Mouse (Mus musculus) hindbrain, embryonic 16.5 days (tissue): Measurements from ENCODE around the gene Pon3. TPM values are rescaled to one million over a fixed set of nuclear protein-coding genes. Genes with fewer than 3 reads are reported as not detected.

ENCODE experiments used
- ATAC-seq: fragments of 200-750 bp; cut with Nextera tagmentation; 2 replicates; pipeline ENCODE4 v1.8.0; 2017; ENCODE audit warnings: moderate TSS enrichment, moderate library complexity
- H3K27ac ChIP-seq: fragments of 300-500 bp; sonication (generic); 2 replicates; pipeline ENCODE4 v1.5.1; 2014; ENCODE audit warnings: low read depth, mild to moderate bottlenecking, control low read depth, low read length, moderate library complexity
- H3K27me3 ChIP-seq: fragments of 300-500 bp; sonication (generic); replicated peaks from 2 replicates; pipeline ENCODE4 v1.6.1; 2014; ENCODE audit warnings: low read length; ENCODE audit not compliant: control insufficient read depth, insufficient read depth
- H3K36me3 ChIP-seq: fragments of 300-500 bp; sonication (generic); 2 replicates; pipeline ENCODE4 v1.6.1; 2014; ENCODE audit warnings: mild to moderate bottlenecking, low read length, moderate library complexity, mixed read lengths; ENCODE audit not compliant: control insufficient read depth, insufficient read depth
- H3K4me1 ChIP-seq: fragments of 300-500 bp; sonication (generic); 2 replicates; pipeline ENCODE4 v1.6.1; 2014; ENCODE audit warnings: low read depth, low read length; ENCODE audit not compliant: control insufficient read depth, insufficient read depth
- H3K4me2 ChIP-seq: fragments of 300-500 bp; sonication (generic); 2 replicates; pipeline ENCODE4 v1.6.1; 2014; ENCODE audit warnings: mild to moderate bottlenecking, low read length, control low read depth, moderate library complexity
- H3K4me3 ChIP-seq: fragments of 300-500 bp; sonication (generic); 2 replicates; pipeline ENCODE4 v1.5.1; 2014; ENCODE audit warnings: mild to moderate bottlenecking, low read length, control low read depth, moderate library complexity
- H3K9ac ChIP-seq: fragments of 300-500 bp; sonication (generic); 2 replicates; pipeline ENCODE4 v1.6.1; 2014; ENCODE audit warnings: low read depth, mild to moderate bottlenecking, control low read depth, low read length, moderate library complexity
- H3K9me3 ChIP-seq: fragments of 300-500 bp; sonication (generic); 2 replicates; pipeline ENCODE4 v1.6.1; 2014; ENCODE audit warnings: mild to moderate bottlenecking, low read length, moderate library complexity; ENCODE audit not compliant: control insufficient read depth
- WGBS: fragments of 180-500 bp; shearing (Covaris S2); extraction: QIAGEN DNeasy Blood & Tissue Kit; methylation state at CpG from one replicate; pipeline ENCODE4 v1.1.7; 2014; 5-methylcytosine and 5-hydroxymethylcytosine counted together
- polyA plus RNA-seq: library from polyadenylated mRNA; unstranded; fragments of >200 nt; fragmentation: Nextera tagmentation; extraction: Ambion mirVana; gene quantifications from 2 replicates; pipeline ENCODE4 v1.2.1, GENCODE M21; 2015

The Pon3 gene
- polyA plus RNA-seq, 1 experiment from 2014 or later: 5.6 TPM

DNA sequence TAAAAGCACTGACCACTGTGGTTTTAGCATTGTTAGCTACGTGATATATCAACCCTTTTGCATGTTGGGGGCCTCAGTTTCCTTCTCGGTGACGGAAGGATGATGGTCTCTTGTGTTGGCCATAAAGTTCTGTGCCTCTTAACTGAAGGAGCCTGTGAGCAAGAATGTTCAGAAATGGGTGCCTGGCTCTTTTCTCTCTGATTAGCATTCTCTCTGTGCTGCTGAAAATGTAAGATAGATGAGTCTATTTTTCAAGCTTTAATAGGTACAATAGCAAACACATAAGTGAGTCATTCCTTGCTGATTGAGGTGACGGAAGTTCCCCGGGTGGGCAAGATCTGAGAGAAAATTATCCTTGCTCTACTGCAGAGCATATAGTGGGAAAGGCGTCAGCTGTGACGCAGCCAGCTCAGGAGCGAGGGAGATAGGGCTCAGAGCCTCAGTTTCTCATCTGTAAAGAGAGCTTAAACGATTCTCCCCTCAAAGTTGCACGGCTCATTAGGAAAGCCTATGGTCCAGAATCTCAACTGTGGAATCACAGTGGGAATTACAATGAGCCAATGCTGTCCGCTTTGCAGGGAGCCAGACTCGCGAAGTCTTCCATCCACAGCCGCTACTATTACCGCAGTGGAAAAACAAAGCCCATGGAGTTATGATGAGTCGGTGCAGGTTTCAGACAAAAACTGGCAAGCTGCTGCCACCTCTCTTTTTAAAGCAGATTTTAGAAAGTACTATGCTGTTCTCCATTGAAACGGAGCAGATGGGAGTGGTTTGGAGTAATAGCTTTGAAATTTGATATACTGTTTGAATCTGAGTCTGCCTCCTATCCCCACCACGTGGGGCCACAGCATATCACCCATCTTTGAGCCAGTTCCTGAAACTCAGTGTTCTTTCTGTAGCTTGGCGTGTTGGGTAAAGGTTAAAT, 77.9 kb downstream of the Pon3 start:
- Histone ChIP-seq H3K4me1 (peaks cover 3% of the 10 kb centered on the region), H3K27me3 (no peaks in the 10 kb centered on the region), H3K36me3 (no peaks in the 10 kb centered on the region), H3K27ac (peak overlapping the region; percentile 48; the same call in 1 of the 2 replicates), H3K9ac (peak overlapping the region; percentile 46), H3K9me3 (no peaks in the 10 kb centered on the region), H3K4me2 (peak overlapping the region; percentile 72), H3K4me3 (peak overlapping the region; percentile 36)
- ATAC-seq: peak; percentile 90
- WGBS: 22% methylated on average over 19 of the region's 19 CpGs

DNA sequence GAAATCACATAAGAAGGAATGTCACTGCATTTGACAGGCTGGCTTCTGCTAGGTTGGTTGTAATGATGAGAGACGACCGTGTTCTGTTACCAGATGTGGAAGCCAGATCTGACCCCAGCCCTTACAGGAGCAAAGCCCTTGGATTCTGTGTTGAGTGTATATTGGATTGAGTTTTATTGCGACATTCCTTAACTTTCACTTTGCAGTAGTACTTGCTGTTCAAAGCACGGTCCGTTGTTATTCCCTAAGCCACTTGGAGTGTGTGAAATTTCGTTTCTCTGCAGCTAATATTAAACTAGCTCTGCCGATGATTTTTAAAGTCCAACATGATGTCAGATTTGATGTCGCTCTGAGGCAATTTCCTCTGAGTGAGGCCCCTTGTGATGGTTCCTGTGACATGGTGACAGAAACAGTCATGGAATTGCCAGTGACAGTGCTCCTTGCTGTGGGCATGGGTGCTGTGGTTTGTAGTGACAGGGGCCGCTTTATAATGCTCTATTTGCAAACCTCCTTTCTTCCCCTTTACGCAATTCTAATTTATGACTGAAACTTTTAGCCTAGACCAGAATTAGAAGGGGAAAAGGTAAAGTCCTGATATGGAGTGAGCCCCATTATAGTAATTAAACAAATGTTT, 81.8 kb downstream of the Pon3 start:
- 86% methylated on average over 10 of the region's 10 CpGs for WGBS
- Histone ChIP-seq H3K27me3 (no peaks in the 10 kb centered on the region), H3K36me3 (no peaks in the 10 kb centered on the region), H3K9me3 (no peaks in the 10 kb centered on the region), H3K4me3 (no peak overlapping the region), H3K4me2 (no peak overlapping the region), H3K4me1 (peaks cover 3% of the 10 kb centered on the region), H3K9ac (no peak overlapping the region), H3K27ac (no peak overlapping the region)
- ATAC-seq: no peak

DNA sequence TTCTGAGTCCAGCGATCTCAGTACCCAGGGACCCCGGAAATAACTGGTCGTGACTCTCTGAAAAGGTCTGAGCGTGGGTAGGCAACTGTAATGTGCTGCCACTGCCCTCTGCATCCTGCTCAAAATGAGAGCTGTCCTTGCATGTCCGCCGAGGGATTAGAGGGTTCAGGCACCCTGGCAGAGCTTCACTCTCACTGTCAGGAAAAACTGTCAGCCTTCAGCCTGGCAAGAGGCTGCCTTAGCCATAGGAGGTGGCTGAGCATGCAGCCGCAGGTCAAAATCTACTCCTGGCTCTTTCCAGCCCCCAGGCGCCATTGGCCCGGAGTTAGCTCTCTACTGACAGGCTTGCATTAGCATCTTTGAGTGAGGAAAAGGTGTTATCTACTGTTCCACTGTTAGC, 83.5 kb downstream of the Pon3 start:
- Histone ChIP-seq H3K27me3 (no peaks in the 10 kb centered on the region), H3K9me3 (no peaks in the 10 kb centered on the region), H3K4me2 (0 out of 2 replicates have a peak overlapping the region, but pooled peaks have one; percentile 12), H3K27ac (no peak overlapping the region), H3K9ac (no peak overlapping the region), H3K4me3 (no peak overlapping the region), H3K4me1 (no peaks in the 10 kb centered on the region), H3K36me3 (no peaks in the 10 kb centered on the region)
- ATAC-seq: peak; percentile 38; the same call in 1 of the 2 replicates
- 68% methylated on average over 9 of the region's 9 CpGs for WGBS

DNA sequence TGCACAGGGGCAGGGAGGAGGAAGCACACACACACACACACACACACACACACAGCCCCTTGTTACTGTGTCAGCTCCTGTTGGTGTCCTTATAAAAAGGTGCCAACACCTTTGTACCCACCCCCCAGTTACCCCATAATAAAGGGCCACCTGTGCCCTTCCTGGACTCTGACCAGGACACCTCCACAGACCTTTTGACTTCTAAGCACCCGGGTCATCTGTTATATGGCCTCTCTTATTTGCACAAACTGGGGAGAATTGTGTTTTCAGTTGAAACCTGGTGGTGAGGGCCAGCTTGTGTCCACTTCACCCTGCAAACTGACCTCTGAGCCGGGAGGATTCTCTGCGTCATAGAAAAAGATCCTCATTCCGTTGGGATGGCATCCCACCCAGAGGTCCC, 84.7 kb downstream of the Pon3 start:
- no peak for ATAC-seq
- Histone ChIP-seq H3K4me2 (no peak overlapping the region), H3K36me3 (no peaks in the 10 kb centered on the region), H3K4me3 (no peak overlapping the region), H3K9me3 (no peaks in the 10 kb centered on the region), H3K27ac (no peak overlapping the region), H3K9ac (no peak overlapping the region), H3K27me3 (no peaks in the 10 kb centered on the region), H3K4me1 (no peaks in the 10 kb centered on the region)
- 87% methylated on average over 4 of the region's 4 CpGs for WGBS

Other genes starting within 250 kb of the Pon3 start
- 0.10 and 0.53 TPM in 2 replicates for gene Pon1, start 62.3 kb downstream of the Pon3 start, polyA plus RNA-seq
- 40.7 and 41.3 TPM in 2 replicates for gene Pon2, start 42.2 kb upstream of the Pon3 start, polyA plus RNA-seq
- gene Asb4, start 127.1 kb upstream of the Pon3 start, polyA plus RNA-seq: 15.4 and 16.9 TPM in 2 replicates
- gene Pdk4, start 240.0 kb upstream of the Pon3 start, polyA plus RNA-seq: 1.7 and 2.4 TPM in 2 replicates